Mouse (Mus musculus): ENCODE results near the gene Sulf2.

Gene Sulf2

DNA sequence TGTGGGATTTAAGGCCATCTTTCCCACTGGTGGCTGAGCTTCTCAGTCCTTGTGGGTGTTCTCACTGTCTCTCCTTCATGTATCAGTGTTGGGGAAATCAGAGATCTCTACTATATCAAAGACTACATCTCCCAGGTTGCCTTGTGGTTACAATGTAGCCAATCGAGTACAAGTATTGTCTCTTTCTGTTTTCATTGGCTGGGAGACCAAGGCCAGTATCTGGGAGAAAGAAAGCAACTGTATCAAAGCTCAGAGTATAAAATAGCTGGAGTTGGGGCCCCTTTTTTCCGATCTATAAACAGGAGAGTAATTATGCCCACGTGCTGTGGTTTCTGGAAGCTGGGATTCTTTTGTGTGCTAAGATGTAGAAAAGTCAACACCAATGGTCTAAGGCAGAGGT, 19.7 kb upstream of the Sulf2 start:
- no peak for DNase-seq

DNA sequence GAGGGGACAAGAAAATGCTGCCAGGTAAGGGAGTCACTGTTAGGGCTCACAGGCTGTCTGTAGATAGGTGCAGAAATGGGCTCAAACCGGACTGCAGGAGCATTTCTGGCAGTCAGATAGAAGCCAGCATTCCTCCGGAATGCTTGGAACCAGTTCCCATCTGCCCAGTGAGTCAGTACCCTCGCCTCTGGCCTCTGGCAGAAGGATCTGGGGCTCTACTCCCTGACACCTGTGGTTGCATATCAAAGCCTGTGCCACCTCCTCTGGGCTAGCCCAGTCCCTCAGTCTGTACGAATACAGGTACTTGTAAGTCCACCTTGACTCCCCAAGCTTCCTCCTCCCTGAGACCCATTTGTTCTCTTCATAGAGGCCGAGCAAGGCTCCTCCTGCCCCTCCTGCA, 17.7 kb upstream of the Sulf2 start:
- no peak for DNase-seq

DNA sequence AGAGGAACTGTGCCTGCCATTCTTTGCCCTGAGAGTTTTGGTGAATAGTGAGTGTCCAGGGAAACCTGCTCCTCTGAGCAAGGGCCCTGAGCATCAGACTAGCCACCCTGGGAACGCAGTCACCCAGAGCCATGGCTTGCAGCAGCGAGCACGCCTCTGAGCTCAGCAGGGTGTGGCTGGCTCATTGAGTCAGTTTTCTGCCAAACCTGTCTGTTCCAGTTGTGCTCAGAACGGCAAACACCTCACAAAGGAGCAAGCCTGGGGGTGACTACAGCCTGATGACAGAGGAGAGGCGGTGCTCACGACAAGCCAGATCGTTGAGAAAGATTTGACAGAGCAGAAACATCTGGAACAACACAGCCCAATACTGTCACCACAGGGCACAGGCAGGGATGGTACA, 14.7 kb upstream of the Sulf2 start:
- no peak for DNase-seq

DNA sequence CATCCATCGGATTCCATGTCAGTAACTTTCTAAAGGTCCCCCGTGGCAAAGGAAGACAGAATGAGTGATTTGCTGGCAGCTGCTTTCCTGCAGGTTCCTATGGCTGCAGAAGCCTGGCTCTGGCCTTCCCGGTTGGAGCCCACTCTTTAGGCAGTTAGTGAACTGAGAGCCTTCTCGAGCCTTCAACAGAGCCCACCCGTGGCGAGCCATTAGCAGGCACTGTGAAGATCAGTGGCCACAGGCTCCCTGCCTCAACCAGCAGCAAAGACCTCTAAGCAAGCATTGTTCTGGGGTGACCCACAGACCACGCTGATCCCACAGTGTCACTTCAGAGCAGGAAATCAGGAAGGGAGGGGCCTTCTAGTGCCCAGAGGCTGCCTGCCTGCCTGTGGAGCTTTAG, 13.4 kb upstream of the Sulf2 start:
- no peak for DNase-seq

DNA sequence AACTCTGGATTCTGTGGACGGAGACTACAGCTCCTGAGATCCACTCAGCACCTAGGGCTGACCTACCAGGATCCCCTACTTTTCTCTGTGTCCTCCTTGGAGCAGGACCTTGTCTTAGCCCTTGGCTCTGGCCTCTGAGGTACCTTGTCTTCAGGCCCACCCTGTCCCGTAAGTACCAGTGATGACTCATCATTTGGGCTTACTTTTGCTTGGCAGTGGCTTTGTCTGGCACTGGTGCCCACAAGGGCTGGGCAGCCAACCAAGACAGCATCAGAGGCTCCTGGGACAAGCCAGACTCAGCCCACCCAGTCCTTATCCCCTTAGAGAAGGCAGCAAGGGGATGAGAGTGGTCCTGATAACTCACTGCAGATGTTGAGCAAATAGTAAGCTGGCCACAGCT, 11.9 kb upstream of the Sulf2 start:
- no peak for DNase-seq

DNA sequence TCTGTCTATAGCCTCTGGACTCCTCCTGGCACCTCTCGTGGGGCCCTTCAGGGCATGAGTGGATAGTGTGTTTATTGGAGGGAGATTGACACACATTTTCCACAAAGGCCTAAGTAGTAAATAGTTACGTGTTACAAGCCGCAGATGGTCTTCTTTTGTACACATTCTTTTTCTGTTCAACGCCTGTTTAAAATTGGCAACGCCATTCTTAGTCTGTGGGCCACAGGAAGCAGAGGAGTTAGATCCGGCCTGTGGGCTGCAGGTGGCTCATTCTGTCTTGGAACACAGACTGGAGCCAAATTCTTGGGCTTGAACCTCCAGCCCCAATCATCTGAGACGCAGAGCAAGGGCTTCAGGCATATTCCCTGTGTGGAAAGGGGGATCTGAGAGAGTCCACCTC, 9.9 kb upstream of the Sulf2 start:
- DNase-seq = no peak

DNA sequence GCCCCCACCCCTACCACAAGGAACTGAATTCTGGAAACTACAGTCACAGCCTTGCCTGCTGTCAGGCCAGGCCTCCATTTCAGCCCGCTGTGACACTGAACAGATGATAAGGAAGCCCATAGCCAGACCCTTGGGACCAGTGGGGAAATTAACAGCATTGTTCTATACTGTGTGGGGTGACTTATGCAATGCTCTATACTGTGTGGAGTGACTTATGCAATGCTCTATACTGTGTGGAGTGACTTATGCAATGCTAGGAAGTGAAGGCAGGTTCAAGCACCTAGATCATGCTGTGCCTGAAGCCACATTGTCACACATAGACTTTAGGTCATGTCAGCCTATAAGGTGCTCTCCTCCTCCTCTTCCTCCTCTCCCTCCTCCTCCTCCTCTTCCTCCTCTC, 9.1 kb upstream of the Sulf2 start:
- no peak for DNase-seq

DNA sequence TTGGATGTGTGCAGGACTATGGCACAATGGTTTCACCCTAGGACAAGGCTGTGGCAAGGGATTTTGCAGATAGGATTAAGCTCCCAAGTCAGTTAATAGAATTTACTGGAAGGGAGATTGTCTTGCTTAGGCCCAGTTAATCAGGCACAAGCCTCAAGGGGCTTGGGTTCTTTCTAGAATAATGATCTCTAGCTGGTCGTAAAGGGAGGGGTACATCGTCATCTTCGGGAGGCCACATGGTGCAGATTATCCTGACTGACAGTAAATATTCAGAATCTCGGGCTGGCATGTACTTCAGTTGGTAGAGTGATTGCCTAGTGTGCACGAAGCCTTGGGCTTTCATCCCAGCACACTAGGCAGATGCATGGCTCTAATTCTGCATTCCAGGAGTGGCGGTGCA, 8.5 kb upstream of the Sulf2 start:
- no peak for DNase-seq

DNA sequence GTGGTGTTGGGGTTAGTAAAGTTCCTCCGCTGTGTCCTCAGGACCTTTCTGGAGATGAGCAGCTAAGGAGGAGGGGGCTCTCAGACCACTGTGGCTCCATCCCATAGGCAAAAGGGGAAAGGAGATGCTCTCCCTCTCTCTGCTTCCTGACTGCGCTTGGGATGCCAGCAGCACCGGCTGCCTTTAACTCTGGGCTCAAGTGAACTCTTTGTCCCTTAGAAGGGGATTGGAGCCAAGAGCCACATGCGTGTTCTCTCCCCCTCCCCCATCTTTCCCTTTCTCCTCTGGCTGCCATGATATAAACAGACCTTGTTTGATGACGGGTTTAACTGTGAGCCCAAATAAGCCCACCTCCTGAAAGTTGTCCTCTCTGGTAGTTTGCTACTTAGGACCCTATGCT, 7.8 kb upstream of the Sulf2 start:
- DNase-seq = no peak

DNA sequence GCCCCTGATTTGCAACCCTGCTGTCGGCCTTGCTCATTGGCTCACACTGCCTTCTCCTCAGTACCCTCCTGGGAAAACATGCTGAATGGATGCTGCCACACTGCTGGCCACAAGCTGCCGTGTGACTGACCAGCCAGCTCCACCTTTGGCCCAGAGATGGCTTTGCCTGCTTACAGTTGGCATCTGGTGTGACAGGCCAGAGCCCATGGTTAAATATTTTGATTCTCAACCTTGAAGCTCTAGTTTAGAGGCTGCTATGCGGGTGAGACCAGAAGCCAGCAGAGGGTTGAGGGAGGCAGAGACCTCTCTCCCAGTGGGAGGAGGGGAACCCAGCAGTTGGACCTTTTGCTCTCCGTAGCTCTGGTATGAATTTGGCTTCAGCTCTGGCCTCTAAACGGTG, 6.7 kb upstream of the Sulf2 start:
- DNase-seq = no peak

DNA sequence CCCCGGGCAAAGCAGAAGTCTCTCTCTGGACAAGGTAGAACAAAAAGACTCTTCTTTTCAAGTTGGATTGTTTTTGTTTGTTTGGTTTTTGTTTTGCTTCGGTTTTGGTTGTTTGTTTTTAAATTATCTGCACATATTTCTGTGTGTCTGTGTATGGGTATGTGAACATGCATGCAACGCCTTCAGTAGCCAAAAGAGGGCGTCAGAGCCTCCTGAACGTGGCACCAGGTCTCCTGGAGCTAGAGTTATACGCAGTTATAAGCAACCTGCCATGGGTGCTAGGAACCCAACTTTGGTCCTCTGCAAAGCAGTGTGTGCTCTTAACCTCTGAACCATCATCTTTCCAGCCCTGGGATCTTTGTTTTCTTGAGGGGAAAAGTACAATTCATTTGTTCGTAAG, 3.8 kb upstream of the Sulf2 start:
- DNase-seq = no peak

DNA sequence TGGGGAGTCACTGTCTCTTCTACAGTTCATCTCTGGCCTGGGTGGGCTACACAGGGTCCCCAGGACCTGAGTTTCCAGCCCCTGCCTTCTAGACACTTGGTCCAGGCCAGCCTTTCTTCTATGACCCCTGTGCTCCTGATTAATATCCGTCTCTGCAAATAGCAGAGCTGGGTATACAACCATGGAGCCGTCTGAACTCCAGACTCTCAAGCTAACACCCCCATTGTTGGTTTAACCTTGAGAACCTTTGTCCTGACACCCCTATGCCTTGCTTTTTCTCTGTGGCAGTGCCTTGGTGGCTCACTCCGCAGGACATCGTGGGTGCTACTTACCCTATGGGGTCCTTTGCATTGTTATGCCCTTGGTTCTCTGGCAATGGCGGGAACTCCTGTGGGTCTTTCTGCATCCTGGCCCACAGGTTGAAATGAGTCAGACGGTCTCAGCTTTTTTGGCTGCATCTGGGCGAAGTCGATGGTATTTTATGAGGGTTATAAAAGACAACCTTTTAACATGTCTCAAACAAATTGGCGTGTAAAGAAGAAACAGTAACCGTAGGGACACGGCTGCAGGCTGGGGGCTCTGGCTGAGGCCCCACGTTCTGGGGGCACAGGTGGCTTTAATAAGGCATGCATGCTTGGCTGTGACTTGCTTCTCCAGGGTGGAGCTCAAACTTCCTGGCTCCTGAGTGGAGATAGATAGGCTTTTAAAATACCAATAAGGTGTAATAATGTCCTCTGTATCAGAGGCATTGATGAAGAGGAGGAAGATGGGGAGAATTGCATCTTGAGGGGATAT, 2.5 kb upstream of the Sulf2 start:
- DNase-seq = no peak

DNA sequence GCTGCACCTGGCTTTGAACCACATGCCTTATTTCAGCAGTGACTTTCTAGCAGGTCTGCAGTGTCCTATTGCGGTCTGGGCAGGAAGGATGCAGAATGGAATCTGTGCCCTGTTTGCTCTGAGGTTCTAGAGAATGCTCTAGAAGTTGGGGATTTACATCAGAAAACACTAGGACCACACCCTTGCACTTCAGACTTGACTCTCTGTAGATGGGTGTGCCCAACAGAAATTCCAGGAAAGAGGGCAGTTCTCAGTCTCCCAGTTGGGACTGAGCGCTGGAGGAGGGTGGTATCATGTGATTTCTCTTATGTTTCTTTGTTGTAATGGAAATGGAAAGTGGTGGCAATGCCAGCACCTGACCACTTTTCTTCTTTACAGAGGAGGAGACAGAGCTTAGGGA, 1.7 kb upstream of the Sulf2 start:
- no peak for DNase-seq

DNA sequence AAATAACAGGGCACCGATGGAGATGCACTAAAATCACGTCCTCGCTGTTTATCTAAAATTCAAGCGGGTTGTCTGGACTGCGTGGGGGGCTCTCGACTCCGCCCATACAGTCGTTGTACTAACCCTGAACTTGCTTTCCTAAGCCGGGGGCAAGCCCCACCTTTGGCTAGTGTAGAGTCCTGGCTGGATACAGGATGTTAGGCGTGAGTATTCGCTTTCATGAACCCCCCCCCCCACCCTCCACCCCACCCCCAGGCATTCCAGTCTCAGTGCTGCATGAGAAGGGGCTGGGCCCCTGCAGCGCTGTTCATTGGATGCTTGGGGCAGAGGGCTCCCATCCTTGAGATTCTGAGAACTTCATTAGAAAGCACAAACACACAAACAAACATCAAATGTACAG, 659 bp upstream of the Sulf2 start:
- DNase-seq = no peak

DNA sequence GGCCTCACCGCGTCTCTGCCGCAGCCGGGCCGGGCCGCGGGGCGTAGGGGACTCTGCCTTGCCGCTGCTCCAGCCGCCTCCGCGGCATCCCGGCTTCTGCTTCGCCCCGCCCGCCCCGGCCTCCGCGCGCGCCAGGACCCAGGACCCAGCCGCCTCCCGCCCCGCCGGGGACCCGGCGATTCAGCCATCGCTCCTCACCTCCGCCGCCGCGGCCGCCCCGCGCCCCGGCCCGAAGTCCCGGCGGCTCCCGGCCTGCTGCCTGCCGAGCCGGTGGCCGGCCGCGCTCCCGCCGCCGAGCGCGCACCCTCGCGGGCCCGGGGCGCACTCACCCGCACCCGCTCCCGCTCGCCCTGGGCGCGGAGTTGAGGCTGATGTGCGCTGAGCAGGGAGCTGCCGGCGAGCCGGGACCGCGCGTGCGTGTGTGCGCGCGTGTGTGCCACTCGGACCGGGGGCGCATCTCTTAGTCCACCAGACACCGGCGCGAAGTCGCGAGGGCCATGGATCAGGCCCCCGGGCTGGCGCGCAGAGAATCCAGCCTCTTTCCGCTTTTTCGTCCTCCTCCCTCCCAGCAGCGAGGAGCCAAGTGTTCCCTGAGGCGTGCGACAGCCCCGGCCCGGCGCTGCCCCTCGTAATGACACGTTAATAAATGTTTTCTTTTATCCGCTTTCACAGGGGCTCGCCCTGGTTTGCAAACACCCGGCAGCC, 562 bp downstream of the Sulf2 start:
- peak; percentile 59 for DNase-seq

DNA sequence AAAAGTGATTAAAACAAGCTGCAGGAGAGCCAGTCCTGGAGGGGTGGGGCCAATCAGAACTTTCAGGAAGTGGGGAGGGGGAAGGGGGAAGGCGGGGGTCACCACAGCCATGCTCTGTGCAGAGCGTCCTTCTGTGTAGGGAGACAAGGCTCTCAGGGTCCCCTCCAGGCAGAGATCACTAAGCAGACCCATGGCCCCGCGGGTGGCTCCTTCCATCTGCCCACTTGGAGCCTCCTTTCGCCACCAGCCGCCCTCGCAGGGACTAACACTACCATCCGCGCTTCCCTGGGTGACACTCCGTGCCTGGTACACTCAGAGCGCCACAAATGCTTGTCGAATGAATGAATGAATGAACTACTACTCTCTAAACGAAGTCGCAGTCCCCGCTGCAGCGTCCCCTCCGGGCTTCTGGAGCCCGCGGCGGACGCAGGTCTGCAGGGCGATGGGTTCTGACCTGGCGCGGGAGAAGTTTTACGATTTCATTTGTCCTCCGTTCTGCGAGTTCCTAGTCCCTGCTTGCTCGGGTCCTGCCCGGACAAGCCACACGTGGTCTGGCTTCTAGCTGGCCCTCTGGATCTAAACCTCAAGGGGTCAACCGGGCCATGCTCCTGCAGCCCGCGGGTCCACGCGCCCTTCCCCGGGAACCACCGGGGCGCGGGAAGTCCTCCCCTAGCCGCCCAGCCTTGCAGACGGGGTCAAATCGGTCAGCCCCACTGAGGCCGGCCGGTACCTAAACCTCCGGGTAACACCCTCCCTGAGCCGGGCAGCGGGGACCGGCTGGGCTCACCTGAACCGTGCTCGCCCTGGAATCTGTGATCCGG, 1.4 kb downstream of the Sulf2 start:
- DNase-seq = no peak

DNA sequence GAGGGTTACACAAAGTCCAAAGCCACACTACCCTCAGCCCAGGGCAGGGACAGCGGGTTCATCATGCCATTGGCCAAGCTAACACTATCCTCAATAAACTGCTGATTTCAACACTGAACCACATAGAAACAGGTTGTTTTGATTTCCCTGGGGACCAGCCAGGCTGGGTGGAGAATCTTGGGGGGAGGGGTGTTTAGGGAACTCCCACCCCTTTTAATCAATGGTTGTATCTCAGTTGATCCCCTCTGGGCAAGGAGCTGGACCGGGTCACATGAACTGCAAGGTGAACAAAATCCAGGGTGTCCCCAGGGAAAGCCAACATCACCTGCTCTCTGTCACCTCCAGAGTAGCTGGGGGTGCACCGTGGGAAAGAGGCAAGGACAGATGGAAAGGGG, 2.1 kb downstream of the Sulf2 start:
- DNase-seq = no peak

DNA sequence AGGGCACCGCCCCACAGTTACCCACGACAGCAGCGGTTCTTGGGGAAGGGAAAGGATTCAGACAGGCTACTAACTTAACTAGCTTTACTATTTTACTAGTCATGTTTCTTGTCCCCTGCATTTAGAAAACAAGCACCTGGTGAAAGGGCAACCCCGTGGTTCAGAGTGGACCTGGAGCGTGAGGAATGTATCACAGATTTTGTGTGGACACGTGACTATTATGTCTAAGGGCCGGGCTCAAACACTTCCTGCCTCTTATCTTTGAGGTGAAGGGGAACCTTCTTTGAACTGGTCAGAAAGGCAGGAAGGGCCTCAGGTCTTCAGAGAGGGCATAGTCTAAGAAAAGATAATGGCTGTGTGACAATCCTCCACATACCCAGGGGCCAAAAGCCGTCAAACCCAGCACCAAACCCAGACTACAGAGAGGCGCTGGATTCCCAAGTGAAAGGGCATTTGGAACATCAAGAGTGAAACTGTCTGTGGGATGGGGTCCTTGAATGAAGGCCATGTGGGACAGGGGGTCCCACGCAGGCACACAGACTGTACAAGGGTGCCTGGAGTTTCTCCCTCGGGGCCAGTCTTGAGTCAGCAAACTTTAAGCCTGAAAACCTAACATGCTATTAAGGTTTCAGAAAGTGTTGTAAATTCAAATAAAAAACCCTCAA, 2.6 kb downstream of the Sulf2 start:
- no peak for DNase-seq

DNA sequence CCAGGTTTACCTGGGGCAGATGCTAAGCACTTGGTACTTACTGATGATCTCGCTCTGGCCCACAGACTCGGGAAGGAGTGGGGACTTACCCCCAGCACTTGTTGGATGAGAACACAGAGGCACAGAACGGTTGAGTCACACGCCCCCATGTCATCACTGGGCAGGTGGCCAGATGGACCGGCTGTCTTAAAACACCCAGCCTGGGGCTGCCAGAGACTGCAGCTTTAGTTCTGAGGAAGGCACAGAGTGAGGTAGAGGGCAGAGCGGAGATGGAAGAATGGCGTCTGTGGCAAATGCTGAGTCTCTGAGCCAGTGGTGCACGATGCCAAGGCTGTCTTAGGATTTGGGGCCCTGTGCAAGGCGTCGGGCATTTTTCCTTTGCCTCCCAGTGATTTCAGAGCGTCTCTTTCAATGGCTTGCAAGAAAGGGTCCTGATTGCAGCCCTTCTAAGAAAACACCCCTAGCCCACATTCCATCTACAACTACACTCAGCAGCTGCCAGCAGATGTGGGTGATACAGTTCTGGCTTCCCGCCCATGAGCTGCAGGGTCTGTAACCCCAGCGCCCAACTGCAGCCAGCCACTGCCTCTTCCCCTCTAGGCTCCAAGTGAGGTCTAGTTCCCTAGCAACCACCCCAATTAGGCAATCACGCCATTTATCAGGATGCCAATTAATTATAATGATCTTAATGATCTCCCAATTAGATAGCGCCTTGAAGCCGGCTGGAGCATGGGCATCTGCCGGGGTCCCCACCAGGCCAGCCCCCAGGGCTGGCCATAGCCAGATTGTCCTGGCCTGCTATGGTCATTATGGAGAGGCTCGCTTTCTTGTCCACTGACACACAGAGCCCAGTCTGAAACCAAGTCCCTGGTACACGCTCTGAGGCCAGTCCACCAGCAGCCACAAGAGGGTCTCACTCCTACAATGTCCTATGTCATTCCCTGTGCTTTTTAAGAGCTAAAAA, 3.7 kb downstream of the Sulf2 start:
- DNase-seq = peak; percentile 82

DNA sequence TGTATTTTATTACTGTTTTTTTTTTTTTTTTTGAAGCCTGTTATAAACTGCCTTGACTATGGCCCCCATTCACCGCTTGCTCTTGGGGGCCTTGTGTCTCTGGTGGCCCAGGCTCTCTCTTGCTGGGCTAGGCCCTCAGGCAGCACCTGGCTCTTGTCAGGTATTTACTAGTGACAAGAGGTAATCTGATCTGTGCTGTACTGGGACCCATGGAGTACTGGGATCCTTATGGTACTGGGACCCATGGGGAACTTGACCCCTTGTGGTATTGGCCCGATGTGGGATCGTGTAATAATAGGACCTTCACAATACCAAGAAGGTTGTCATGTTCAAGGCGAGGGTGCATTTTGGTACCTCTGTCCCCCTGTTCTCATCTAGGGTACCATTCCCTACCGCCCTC, 4.9 kb downstream of the Sulf2 start:
- no peak for DNase-seq

DNA sequence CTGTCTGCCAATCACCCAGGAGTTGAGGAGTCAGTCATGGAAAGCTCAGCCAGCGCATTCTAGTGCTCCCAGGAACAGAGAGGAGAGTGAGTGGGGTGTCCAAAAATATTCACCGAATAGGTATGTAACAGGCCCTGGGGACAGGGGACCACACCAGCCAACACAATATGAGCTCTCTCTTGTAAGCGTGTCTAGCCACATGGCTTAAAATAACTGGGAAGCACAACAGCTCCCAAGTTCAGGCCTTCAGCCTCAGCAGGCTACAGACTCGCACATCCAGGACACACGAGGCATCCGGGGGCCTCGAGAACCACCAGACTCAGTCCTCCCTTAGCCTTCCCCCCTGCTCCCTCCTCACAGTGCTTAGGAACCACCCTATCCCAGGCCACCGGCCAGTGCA, 6.0 kb downstream of the Sulf2 start:
- no peak for DNase-seq

DNA sequence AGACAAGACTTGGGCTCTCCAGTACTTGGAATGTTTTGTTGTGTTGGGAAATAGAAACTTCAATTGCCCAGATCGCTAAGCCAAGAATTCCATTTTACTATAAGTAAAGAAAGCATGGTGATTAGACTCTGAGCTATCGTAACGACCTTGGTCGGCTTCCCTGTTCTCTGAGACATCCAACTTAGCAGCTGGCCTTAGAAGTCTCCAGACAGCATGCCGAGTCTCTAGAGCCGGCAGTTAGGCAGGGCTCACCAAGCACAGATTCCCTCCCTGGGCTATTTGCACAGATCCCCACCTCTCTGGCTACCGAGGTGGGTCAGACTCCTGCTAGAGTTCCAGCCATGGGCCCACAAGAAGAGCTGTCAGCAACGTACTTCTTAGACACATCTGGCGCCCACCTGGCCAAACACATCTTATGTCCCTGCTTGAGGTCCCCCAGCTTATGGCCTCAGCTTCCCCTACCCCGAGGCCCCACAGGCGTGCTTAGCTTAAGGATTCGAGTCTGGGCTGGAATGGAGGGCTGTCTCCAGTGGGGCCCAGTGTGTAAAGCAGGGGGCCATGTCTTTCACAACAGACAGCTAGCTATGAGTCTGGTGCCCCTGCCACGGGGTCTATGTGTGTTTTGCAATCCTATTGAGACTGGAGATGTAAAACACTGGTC, 6.7 kb downstream of the Sulf2 start:
- DNase-seq = no peak
